Mouse (Mus musculus): Measurements from ENCODE around the gene Gstm7. TPM values are rescaled to one million over a fixed set of nuclear protein-coding genes. Genes with fewer than 3 reads are reported as not detected.
"Not testable (repeated sequence)": the region's sequence is repeated elsewhere in the genome, so short reads cannot be mapped to it uniquely, and the experiment has no call there.

Gstm7 gene
- total and polyA plus RNA-seq, 3 experiments, result 70.4 to 95.0 (median 80.5) TPM

DNA sequence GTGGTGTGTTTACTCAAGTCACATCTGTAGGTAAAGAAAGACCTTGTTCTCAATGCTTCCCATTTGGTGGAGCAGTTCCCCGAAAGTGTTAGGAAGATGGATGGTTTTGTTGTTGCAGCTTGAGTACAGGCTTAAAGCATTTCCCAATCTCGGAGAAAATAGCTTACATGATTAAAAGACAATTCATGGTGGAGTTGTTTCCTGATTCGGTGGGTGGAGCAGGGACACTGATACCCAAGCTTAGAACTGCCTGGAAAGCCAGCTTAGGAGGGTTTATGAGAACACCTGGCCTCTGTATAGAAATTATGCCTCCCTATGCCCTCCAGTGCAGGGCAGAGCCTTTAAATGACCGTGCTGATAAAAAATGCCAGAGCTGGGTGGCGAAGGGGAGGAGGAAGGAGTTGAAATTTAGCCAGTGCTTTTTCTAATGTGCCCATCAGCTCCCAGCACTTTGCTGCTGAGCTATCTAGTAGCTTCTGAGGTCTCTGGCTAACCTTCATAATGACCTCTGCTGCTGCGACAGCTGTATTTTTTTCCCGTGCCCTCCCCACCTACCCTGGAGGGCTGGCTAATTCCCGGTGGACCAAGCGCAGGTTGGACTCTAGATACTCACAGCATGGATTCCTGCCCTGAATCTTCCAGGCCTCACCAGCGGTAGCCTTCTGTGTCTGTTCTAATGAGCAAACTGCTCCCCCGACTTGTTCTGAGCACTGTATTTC, 30.5 kb downstream of the Gstm7 start:
- Histone ChIP-seq H3K27me3 (ENCODE audit: control insufficient read depth, insufficient read depth, low read length) (no peaks in the 10 kb centered on the region), H3K79me2 (replicated peaks; ENCODE audit: control insufficient read depth, insufficient read depth, low read length) (no peaks in the 10 kb centered on the region), H3K4me3 (no peak overlapping the region), H3K36me3 (ENCODE audit: control insufficient read depth, insufficient read depth, low read length) (no peaks in the 10 kb centered on the region), H3K4me1 (ENCODE audit: control insufficient read depth, insufficient read depth, low read length) (no peaks in the 10 kb centered on the region), H3K27ac (no peak overlapping the region), H3K9ac (ENCODE audit: low read depth, low read length) (no peak overlapping the region)
- TF ChIP-seq CTCF (IDR thresholded peaks at IDR 0.05) (no peak), POLR2A (IDR thresholded peaks at IDR 0.05; ENCODE audit: insufficient read depth, low read depth, low read length) (no peak), EP300 (IDR thresholded peaks at IDR 0.05; ENCODE audit: insufficient read depth, low read depth, low read length) (no peak)
- DNase-seq, result no peak
- whole genome bisulfite sequencing, result 54% methylated on average over 11 of the region's 11 CpGs
- intact Hi-C loops (cut with DNase I), result no loop called here

DNA sequence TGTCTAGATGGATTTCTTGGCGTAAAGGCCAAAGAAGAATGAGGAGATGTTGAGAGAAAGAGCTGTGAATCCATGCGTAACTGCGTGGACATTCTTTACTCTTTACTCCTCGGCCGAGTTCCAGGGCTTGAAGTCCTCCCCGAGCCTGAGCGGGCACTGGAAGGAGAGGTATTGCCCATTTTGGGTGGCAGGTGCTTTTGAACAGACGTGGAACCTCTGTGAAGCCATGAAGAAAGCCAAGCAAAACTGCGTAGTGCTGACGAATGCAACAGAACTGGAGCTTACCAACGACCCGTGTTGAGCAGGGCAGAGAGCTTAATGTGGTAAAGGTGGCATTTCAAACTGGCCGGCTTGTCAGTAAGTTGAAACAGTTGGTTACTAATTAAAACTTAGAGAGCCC, 32.9 kb downstream of the Gstm7 start:
- intact Hi-C loops (cut with DNase I), result no loop called here
- Histone ChIP-seq H3K4me3 (no peak overlapping the region), H3K4me1 (ENCODE audit: control insufficient read depth, insufficient read depth, low read length) (no peaks in the 10 kb centered on the region), H3K27me3 (ENCODE audit: control insufficient read depth, insufficient read depth, low read length) (no peaks in the 10 kb centered on the region), H3K27ac (no peak overlapping the region), H3K79me2 (replicated peaks; ENCODE audit: control insufficient read depth, insufficient read depth, low read length) (no peaks in the 10 kb centered on the region), H3K36me3 (ENCODE audit: control insufficient read depth, insufficient read depth, low read length) (no peaks in the 10 kb centered on the region), H3K9ac (ENCODE audit: low read depth, low read length) (no peak overlapping the region)
- 93% methylated on average over 13 of the region's 13 CpGs for WGBS
- TF ChIP-seq CTCF (IDR thresholded peaks at IDR 0.05), result no peak
- no peak for TF ChIP-seq POLR2A (IDR thresholded peaks at IDR 0.05; ENCODE audit: insufficient read depth, low read depth, low read length)
- no peak for TF ChIP-seq EP300 (IDR thresholded peaks at IDR 0.05; ENCODE audit: insufficient read depth, low read depth, low read length)
- DNase-seq, result no peak

DNA sequence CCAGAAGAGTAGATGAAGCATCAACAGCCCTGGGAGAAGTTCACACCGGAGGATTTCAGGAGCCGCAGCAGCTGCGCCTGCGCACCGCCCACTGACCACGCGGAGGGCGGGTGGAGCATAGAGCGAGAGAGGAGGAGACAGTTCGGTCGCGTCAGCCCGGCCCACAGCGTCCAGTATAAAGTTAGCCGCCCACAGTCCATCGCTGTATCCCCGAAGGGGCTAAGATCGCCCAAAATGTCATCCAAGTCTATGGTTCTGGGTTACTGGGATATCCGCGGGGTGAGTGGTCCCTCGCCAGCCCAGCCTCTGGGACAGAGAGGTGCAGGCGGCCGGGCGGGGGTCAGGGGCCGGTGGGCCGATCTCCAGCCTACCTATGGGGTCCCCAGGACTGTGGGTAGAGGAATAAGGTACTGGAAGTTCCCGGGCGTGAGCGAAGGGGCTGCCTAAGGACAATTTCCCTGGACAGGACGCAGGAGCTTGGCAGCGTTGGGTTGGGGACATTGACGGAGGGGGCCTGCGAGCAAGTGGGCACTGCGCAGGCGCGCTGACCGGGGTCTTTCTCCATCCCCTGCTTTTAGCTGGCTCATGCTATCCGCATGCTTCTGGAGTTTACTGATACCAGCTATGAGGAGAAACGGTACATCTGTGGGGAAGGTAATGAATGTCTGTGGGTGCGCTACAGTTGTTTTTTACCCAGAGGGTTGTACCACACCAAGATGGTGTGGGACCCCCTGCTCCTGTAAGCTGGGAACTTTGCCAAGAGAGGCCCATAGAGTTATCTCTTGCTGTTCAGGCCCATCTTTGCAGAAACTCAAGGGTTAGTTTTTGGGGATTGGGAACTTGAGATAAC, 35.7 kb downstream of the Gstm7 start, which contains the start of gene Gstm5:
TSS of gene Gstm5 (plus strand) at position 102 of the 850 bp plus-strand sequence.
- H3K4me3 ChIP-seq, result peak within 1 kb of the TSS; percentile 69
- no peak for TF ChIP-seq EP300 (IDR thresholded peaks at IDR 0.05; ENCODE audit: insufficient read depth, low read depth, low read length)
- TF ChIP-seq POLR2A (IDR thresholded peaks at IDR 0.05; ENCODE audit: insufficient read depth, low read depth, low read length), result peak; percentile 83
- intact Hi-C loops (cut with DNase I), result no loop called here
- peak within 1 kb of the TSS; percentile 59 for H3K9ac ChIP-seq (ENCODE audit: low read depth, low read length)
- H3K36me3 ChIP-seq (ENCODE audit: control insufficient read depth, insufficient read depth, low read length), result no peaks in the 10 kb centered on the region
- peak; percentile 86 for DNase-seq
- no peaks in the 10 kb centered on the region for H3K79me2 ChIP-seq (replicated peaks; ENCODE audit: control insufficient read depth, insufficient read depth, low read length)
- no peaks in the 10 kb centered on the region for H3K27me3 ChIP-seq (ENCODE audit: control insufficient read depth, insufficient read depth, low read length)
- WGBS, result 7% methylated on average over 40 of the region's 40 CpGs
- H3K4me1 ChIP-seq (ENCODE audit: control insufficient read depth, insufficient read depth, low read length), result no peaks in the 10 kb centered on the region
- peak within 1 kb of the TSS; percentile 85 for H3K27ac ChIP-seq

DNA sequence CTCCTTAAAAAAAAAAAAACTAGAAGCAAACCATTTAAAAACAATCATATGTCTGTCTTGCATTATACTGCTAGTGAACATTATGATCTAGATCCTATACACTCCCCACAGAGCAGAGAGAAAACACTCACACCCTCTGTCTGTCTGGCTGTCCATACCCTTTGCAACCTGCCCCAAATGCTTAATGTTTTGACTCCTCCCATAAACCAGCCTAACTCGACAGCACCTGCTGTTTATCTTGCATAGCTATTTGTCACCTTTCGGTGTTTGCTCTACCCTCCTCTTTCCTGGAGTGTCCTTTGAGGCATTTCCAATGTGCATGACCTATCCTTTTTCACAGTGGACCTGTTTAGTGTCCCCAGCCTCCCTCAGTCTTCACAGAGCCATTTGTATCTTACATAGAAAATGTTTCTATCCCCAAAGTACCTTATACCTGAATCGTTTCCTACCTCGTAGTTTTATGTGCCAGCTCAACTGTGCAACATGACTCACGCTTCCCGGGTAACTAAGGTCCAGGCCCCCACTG, 36.4 kb downstream of the Gstm7 start:
- no peak for DNase-seq
- no peaks in the 10 kb centered on the region for H3K27me3 ChIP-seq (ENCODE audit: control insufficient read depth, insufficient read depth, low read length)
- WGBS, result 8% methylated on average over 6 of the region's 6 CpGs
- no peaks in the 10 kb centered on the region for H3K79me2 ChIP-seq (replicated peaks; ENCODE audit: control insufficient read depth, insufficient read depth, low read length)
- no peak for TF ChIP-seq EP300 (IDR thresholded peaks at IDR 0.05; ENCODE audit: insufficient read depth, low read depth, low read length)
- TF ChIP-seq POLR2A (IDR thresholded peaks at IDR 0.05; ENCODE audit: insufficient read depth, low read depth, low read length), result no peak
- no peak for TF ChIP-seq CTCF (IDR thresholded peaks at IDR 0.05)
- H3K27ac ChIP-seq, result peak overlapping the region; percentile 85; the same call in 1 of the 2 replicates
- no peaks in the 10 kb centered on the region for H3K36me3 ChIP-seq (ENCODE audit: control insufficient read depth, insufficient read depth, low read length)
- peak overlapping the region; percentile 69 for H3K4me3 ChIP-seq
- intact Hi-C loops (cut with DNase I), result no loop called here
- 0 out of 2 replicates have a peak overlapping the region, but pooled peaks have one; percentile 28 for H3K9ac ChIP-seq (ENCODE audit: low read depth, low read length)
- no peaks in the 10 kb centered on the region for H3K4me1 ChIP-seq (ENCODE audit: control insufficient read depth, insufficient read depth, low read length)

DNA sequence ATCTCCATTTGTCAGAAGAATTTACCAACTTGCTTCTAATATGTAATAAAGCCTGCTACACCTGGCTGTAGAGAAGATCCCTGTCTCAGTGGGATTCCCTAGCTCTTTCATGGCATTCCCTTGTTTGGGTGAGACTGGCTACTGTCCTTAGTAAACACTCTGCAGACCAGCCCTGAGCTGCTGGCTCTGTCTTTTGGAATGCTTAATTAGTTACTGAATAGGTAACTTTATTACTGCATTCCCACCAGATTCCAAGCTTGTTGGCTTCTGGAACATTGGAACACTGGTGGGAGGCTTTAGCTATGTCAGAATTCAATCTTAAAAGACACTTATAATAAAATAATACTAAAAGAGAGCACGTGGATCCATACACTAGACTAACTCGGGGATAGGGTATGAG, 42.4 kb downstream of the Gstm7 start:
- DNase-seq; H3K9ac ChIP-seq (ENCODE audit: low read depth, low read length); intact Hi-C loops (cut with DNase I); H3K4me1 ChIP-seq (ENCODE audit: control insufficient read depth, insufficient read depth, low read length); H3K27ac ChIP-seq; H3K4me3 ChIP-seq; H3K79me2 ChIP-seq (replicated peaks; ENCODE audit: control insufficient read depth, insufficient read depth, low read length); H3K27me3 ChIP-seq (ENCODE audit: control insufficient read depth, insufficient read depth, low read length); H3K36me3 ChIP-seq (ENCODE audit: control insufficient read depth, insufficient read depth, low read length): not testable (repeated sequence)
- 92% methylated on average over 2 of the region's 2 CpGs for WGBS

Measured in heart, adult 2 months (tissue).